Mouse (Mus musculus) gastrocnemius, postnatal 14 days (tissue): ENCODE measurements around the gene Ephb1. TPM values are rescaled to one million over a fixed set of nuclear protein-coding genes. Genes with fewer than 3 reads are reported as not detected.

ENCODE experiments used
- DNase-seq: peaks from one replicate; pipeline ENCODE4 v3.0.0; 2021; ENCODE audit warnings: mixed read lengths
- intact Hi-C: fragments of 180-260 bp; cut with DNase I; formaldehyde crosslinking; loops from one replicate; pipeline ENCODE4 v1.15.1; 2025; ENCODE audit warnings: low total_unique reads
- total RNA-seq, 2 experiments: library from RNA; stranded (reverse); gene quantifications; 2 replicates each; pipeline ENCODE4 v1.2.3; 2021

The Ephb1 gene
- total RNA-seq, 2 experiments from 2014 or later: 2.6 to 3.4 TPM

DNA sequence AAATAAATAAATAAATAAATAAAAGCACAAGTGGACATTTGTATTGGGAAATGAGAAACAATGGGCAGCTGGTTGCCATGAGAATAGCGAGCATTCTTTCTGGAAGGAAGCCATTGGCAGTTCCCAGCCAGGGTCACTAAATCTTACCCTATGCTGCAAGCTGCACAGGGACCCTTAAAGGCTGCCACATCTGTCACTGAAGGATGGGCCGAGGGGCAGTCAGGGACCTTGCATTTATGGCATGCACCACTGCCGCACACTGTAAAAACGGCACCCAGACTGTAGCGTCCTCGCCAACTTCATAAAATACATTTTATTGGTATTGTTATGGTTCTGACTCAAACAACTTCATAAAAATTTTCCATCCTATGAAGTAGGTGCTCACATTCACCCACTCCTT is 39.1 kb downstream of the Ephb1 start:
- intact Hi-C loops: no loop called here
- DNase-seq: no peak

DNA sequence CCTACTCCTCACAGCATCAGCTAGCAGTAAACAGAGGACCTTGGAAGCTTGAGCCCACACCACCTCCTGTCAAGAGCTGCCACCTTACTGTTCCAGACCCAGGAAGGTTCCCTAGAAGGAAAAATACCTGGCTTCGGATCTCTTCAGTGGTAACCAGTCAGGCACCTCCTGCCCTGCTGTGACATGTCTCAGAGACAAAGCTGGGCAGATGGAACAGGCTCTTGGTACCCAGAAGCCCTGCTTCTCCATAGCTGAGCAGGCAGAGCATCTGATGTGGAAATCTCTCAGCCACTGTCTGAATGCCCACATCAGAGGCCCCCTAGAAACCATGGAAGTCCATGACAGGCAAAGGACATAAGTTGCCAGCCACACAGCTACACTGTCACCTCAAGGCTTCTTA is 39.7 kb downstream of the Ephb1 start:
- intact Hi-C loops: no loop called here
- no peak for DNase-seq

DNA sequence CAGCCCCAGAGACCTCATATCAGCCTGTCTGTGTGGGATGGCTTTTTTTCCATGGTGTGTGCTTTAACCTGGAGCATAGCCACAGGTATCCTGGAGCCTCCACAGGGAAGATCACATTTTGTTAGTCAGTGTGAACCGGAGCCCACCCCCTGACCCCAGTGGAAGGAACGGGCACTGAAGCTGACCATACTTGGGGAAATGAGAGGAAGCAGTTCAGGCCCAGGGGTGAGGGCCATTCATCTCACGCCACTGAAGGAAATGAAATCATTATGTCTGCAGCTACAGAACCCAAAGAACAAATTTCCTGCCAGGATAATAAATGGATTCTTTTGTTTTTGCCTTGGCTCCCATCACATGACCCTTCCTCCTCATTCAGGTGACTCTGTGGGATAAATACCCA is 44.1 kb downstream of the Ephb1 start:
- no peak for DNase-seq
- intact Hi-C loops: no loop called here

DNA sequence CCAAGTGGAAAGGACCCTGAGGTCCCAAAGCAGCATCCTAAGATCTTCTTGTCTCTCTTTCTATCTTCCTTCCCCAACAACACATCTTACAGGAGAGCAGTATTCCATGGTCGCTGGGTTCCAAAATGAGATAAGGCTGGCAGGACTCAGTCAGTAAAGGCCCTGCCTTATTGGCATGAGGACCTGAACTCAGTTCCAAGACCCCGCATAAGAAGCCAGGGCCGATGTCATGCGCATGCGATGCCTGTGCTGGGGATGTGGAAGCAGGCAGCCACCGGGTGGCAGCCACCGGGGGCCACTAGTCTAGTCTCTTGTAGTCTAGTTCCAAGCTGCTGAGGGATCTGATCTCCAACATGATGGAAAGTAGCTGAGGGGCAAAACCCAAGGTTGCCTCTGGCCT is 45.2 kb downstream of the Ephb1 start:
- DNase-seq: no peak
- intact Hi-C loops: no loop called here

DNA sequence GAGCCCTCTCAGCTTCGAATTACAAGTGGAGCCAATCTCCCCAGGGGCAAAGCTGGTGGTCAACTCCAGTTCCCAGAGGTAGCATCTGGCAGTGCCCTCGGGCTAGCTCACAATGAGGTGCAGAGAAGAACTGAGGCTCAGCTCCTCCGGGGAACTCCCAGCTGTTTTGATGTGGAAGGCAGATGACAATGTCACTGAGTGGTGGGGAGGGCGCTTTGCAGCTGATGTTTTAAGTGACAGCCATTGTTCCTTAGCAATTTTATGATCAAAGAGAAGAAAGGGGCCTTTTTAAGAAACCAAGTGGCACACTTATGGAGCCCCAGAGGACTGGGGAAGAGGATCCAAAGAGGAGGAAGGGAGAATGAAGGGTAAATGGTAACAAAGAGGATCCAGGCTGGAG is 46.8 kb downstream of the Ephb1 start:
- intact Hi-C loops: no loop called here
- no peak for DNase-seq

DNA sequence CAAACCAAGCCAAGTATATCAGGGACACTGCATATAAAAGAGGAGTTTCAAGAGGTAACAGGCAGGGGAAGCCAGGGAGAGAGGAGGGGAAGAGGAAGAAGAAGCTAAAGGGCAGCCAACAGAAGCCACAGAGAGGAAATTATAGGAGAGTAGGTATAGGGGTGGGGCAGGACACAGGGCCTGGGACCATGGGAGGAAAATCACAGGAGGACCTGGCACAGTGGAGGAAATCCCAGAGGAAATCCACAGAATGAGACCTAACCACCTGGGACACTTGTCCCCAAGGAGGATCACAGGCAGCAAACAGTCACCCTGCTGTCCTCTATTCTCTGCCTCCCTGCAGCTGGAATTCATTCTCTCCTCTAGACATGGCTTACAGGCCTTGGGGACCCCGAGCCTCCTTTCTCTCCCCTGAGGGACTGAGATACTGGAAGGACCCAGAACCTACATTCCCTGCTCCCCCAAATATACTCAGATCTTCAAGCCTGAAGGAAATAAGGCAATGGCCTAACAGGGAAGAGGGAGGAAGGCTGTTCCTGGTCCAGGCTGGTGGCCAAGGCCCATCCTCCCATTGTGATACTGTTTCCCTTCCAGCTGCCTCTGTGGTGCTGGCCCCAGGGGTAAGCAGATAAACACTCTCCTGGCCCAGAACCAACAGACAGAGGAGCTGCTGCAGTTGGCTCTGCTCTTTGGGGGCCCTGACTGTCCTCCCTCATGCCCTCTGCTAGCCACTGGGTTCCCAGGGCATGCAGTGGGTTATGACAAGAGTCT is 47.7 kb downstream of the Ephb1 start:
- intact Hi-C loops: no loop called here
- peak; percentile 48 for DNase-seq

DNA sequence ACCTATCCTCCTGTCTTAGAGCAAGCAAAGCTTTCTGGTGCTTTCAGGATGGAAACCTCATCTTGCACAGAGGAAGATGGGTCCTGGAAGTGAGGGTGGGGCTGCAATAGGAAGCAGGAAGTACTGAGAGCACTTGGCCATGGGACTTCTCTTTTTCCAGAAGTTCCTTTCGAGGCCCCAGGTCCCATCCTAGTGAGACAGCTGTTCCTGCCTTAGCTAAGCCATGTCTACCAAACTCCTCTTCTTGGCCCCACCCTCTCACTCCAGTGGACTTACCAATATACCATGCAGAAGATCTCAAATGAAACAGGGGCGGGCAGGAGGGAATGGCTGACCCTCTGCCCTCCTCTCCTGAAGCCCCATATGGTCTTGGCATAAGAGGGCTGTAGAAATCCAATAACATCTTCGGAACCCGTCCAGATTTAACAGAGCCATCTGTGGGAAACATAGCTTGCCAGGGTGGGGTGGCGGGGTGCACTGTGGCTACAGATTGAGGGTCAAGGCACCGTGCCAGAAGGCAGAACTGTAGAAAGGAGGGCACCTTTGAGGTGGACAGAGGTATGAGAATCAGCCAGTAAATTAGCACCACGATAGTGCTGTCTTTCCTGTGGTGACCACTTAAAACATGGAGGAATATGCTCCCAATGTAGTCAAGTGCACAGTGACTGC is 48.9 kb downstream of the Ephb1 start:
- intact Hi-C loops: no loop called here
- DNase-seq: no peak

DNA sequence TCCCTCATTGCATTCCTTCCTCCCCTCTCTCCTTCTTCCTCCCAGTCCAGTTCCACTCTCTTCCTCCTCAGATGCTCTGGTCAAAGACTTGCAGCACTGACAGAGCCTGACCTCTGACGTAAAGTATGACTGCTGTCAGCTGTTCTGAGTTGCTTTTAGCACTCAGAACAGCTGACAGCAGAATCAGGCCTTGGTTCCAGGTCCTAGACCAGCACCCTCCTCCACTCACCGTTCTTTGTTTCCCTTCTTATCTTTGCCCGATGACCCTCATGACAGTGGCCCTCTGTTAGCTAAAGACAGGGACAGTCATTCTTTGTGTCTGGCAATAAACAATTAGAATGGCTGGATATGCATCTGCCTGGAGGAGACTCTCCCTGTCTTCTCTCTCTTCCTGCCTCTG is 49.7 kb downstream of the Ephb1 start:
- no peak for DNase-seq
- intact Hi-C loops: no loop called here

DNA sequence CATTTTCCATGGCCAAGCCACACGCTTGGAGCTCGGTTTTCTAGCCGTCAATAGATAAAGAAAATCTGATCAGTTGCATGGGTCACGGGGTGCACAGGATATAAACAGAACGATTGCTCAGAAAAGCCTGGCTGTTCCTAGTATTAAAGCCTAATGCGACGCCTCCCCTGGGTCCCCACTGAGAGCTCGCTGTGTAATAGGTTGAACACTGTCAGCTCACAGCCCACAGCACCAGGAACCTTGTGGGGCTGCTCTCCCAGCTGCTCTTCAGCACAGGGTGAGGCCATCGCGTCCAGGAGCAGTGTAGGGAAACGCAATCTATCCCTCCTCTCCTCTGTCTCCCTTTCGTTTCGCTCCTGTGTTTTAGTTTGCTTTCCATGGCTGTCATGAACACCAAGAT is 50.6 kb downstream of the Ephb1 start:
- intact Hi-C loops: no loop called here

DNA sequence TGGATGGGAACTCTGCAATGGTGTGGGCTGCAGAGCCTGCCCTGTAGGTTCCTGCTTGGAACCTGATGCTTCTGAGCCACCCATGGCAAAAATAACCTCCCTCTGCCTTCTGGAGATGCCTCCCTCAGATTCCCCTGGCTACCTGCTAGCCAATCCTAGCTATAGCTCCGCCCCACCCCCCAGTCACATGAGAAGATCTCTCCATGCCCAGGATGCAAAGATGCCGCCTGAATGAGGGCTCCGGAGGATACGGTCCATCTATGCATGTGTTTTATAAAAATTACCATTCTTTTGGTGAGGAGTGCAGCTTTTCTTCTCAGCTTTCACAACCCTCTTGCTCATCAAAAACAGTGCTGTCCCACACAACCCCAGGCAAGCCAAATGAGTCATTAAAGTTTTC is 53.5 kb downstream of the Ephb1 start:
- intact Hi-C loops: no loop called here
- DNase-seq: no peak

More for the DNA sequence above, 50.6 kb downstream of the Ephb1 start:
- DNase-seq: no peak

DNA sequence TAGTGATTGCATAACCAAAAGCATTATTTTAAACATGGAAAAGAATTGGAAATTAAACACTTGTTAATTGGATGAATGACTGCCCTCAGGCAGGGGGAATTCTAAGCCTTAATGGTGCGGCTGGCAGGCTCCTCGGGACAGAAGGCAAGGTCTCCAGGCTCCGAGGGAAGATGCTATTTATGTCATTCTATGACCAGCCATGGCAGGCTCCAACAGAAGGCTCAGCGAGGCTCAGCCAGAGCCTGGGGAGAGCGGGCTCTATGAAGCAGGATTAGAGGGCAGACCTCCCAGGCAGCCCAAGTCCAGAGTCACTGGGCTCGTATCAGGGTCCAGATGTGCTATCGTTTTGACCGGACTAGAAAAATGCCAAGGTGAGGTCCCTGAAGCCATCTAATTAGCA is 55.8 kb downstream of the Ephb1 start:
- intact Hi-C loops: no loop called here
- DNase-seq: no peak

DNA sequence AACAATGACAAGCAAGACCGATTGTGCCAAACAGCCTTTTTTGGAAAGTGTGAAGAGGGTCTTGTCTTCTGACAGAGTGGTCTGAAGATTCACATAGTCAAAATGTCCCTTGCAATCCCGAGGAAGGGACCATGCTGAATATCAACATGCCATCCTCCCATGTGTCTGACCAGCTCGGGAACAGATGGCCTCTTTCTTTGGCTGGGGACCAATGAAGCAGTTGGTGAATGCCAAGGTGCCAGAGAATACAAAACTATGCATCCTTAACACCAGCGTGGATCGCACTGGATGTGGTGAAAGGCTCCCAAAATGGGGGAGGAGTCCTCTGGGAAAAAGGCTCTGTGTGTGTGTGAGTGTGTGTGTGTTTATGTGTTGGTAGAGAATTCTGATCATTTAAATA is 56.5 kb downstream of the Ephb1 start:
- no peak for DNase-seq
- intact Hi-C loops: no loop called here

DNA sequence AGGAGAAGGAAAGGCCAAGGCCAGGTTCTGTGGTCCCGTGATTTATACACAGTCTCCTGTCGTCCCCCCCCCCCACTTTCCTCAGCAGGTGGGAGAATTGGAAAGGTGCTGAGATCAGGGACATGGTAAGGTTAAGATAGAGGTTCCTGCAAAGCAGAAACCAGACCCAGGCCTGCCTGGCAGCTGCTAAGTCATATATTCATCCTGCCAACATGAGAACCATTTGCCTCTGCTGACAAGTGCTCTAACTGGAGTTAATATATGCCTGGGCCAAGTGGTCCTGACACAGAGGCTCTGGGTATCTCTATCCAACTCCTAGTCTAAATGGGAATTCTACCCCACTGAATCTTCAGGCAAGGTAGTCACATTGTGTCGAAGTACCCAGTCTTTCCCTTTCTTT is 57.3 kb downstream of the Ephb1 start:
- intact Hi-C loops: no loop called here

DNA sequence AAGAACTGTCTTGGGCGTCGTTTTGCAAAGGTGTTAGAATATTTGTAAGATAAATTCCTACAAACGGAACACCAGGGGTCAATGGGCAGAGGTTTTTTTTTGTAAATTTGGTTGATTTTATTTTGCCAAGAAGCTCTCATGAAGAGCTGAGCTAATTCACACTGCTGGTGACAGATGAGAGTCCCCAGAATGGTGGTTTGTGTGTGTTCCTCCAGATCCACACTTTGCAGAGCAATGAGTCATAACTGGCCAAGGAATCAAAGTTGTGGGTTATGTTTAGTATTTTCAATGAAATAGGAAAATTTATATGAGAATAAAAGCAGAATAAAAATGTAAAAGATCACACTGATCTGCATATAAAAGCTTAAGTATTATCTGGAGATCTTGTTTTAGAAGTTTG is 60.9 kb downstream of the Ephb1 start:
- no peak for DNase-seq
- intact Hi-C loops: no loop called here

More for the DNA sequence above, 57.3 kb downstream of the Ephb1 start:
- DNase-seq: no peak

DNA sequence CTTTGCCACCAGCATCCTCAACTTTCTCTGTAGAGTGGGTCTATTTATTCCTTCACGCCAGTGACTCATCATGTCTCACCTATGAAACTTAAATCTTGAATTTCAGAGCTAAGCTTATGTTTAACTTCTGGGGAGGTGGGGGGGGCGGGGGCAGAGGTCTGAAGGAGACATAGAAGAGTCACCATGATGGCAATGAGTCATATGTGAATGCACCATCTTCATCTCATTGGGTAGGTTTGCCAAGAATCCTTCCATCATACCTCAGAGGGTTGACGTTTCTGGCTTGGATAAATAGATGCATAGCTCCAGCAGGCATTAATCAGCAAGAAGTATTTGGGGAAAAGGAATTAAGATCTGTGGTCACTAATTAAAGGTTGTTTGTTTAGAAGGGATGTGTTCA is 63.3 kb downstream of the Ephb1 start:
- no peak for DNase-seq
- intact Hi-C loops: no loop called here

DNA sequence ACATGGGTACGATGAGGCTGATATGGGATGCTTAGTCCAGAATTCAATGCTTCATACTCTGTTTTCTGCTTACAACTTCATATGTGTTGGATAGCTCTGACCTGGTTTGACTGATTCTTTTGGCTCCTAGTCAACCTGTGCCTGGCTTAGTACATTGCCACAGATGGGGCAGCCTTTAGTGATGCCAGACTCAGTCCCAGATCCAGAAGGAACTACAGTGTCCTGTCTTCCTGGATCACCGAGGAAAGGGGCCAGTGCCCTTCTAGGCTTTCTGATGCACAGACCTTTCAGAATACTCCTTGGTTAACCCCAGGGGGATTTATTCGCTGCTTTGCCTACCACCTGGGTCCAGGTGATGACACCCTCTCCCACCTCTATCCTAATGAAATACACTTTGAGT is 66.1 kb downstream of the Ephb1 start:
- DNase-seq: no peak

DNA sequence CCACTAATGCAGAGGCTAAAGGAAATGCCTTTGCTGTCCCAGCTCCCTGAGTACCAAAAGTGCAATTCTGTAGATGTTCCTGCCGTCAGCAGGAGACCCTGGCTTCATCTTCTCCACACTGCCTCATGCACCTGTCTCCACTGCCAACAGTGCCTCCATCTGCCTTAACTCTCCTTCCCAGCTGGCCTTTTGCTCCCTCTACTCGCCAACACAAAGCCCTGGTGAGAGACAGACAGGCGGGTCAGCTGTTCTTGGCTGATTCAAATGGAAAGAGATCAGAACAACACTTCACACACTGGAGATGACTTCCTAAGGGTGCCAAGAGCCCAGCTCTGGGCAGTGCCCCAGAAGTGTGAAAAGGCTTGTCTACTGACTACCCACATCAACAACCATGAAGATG is 78.6 kb downstream of the Ephb1 start:
- intact Hi-C loops: no loop called here
- DNase-seq: peak; percentile 11

More for the DNA sequence above, 66.1 kb downstream of the Ephb1 start:
- intact Hi-C loops: no loop called here

DNA sequence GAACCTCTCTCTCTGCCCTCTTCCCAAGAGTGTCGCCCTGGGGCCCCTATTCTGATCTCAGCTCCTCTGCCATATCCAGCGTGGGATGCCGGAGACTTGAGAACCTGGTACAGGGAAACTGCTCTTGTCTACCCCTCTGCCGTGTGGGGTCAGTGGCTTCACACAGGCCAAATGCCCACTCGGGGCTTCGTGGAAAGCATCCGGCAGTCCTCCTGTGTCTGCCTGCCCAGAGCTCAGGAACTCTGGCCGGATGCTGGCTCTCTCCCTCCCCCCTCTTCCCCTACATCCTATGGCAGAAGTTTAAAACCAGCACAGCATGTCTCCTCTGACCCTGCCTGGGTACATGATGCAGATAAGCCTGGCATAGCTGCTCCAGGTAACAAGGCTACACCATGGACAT is 80.5 kb downstream of the Ephb1 start:
- intact Hi-C loops: no loop called here

DNA sequence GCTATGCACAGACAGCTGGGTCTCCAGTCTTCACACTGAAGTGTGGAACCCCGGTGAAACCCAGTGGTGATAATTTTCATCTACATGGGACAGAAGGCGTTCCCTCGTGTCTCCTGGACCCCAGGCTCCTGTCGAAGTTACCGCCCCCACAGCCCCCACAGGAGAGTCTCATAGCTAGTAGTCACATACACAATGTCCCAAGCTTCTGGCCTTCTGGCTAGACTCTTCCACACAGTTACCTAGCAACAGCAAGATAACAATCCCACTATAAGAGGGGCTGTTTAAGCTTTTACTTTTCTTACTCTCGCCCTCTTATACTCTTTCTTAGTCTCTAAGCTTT is 81.1 kb downstream of the Ephb1 start:
- DNase-seq: no peak
- intact Hi-C loops: no loop called here

More for the DNA sequence above, 80.5 kb downstream of the Ephb1 start:
- DNase-seq: no peak

DNA sequence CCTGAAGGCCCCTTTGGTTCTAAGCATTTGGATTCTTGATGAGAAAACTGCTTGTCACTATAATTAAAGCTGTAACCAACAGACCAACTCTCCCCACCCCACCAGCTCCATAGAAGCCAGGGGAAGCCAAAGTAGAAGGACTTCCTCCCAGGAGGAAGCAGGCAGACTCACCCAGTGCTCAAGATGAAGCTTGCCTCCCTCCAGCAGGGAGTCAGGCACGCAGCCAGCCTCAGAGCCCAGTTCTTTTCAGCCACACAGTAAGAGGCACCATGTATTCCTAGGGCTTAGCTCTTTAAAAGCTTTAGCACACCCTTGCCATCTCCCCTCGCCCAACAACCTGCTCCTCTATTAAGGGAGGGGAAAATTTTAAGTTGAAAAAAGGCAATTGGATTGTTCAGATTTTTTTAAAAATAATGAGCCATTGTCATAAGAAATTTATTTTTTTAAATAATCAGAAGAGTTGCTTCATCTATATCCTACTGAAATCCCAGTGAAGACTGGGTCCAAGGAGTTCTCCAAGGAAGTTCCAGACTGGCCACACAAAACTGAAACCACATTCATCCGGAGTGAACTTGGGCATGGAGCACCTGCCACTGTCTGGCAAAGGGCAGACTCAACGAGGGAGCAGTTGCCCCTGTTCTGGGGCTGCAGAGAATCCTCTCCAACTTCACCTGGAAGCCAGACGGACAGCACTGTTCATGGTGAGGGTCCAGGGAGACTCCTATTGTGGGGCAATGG is 81.6 kb downstream of the Ephb1 start:
- intact Hi-C loops: no loop called here
- DNase-seq: no peak

DNA sequence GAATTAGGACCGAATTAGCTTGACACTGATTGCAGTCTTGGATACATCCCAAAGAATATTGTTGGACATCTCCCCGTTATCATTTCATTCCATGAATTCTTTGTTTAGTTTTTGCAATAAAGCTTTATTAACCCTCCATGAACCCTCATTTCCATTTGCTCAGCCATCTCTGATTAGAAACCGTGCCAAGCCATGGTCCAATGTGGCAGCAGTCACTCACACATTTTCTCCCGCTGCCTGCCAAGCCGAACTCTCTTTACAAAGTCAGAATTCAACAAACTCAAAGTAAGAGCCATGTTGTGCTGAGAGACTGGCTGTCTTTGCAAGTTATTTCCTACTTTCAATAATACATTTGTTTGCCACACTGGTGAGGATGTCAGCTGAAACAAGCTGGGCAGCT is 84.0 kb downstream of the Ephb1 start:
- intact Hi-C loops: no loop called here
- no peak for DNase-seq
